Mouse (Mus musculus) embryonic facial prominence, embryonic 12.5 days (tissue): Measurements from ENCODE around the gene Klhdc4. TPM values are rescaled to one million over a fixed set of nuclear protein-coding genes. Genes with fewer than 3 reads are reported as not detected.

Experiments used
- ATAC-seq: fragments of 200-750 bp; cut with Nextera tagmentation; 2 replicates; pipeline ENCODE4 v1.8.0; 2017; ENCODE audit not compliant: insufficient number of reproducible peaks, insufficient read depth, low FRiP score, low TSS enrichment
- H3K27ac ChIP-seq: fragments of 300-500 bp; sonication (generic); 2 replicates; pipeline ENCODE4 v1.5.1; 2016; ENCODE audit warnings: mild to moderate bottlenecking
- H3K27me3 ChIP-seq: fragments of 300-500 bp; sonication (generic); 2 replicates; pipeline ENCODE4 v1.6.1; 2016; ENCODE audit warnings: mild to moderate bottlenecking, moderate library complexity
- H3K36me3 ChIP-seq: fragments of 300-500 bp; sonication (generic); 2 replicates; pipeline ENCODE4 v1.6.1; 2016; ENCODE audit warnings: mild to moderate bottlenecking
- H3K4me1 ChIP-seq: fragments of 300-500 bp; sonication (generic); 2 replicates; pipeline ENCODE4 v1.6.1; 2016
- H3K4me2 ChIP-seq: fragments of 300-500 bp; sonication (generic); replicated peaks from 2 replicates; pipeline ENCODE4 v1.6.1; 2016; ENCODE audit warnings: mild to moderate bottlenecking, moderate library complexity
- H3K4me3 ChIP-seq: fragments of 300-500 bp; sonication (generic); 2 replicates; pipeline ENCODE4 v1.5.1; 2016; ENCODE audit warnings: mild to moderate bottlenecking
- H3K9ac ChIP-seq: fragments of 300-500 bp; sonication (generic); 2 replicates; pipeline ENCODE4 v1.6.1; 2016; ENCODE audit warnings: mild to moderate bottlenecking, moderate library complexity
- H3K9me3 ChIP-seq: fragments of 300-500 bp; sonication (generic); 2 replicates; pipeline ENCODE4 v1.6.1; 2016; ENCODE audit warnings: mild to moderate bottlenecking, moderate library complexity
- WGBS: fragments of 180-500 bp; shearing (Covaris S2); methylation state at CpG from one replicate; pipeline ENCODE4 v1.1.7; 2016; 5-methylcytosine and 5-hydroxymethylcytosine counted together
- polyA plus RNA-seq: library from polyadenylated mRNA; unstranded; fragments of >200 nt; fragmentation: Nextera tagmentation; extraction: Ambion mirVana; gene quantifications from 2 replicates; pipeline ENCODE4 v1.2.1, GENCODE M21; 2016

The Klhdc4 gene
- polyA plus RNA-seq, 1 experiment from 2014 or later, result 45.2 TPM

GRCm38 (mm10) chr8:121769621-121770020, 59.7 kb downstream of the Klhdc4 start:
- 95% methylated on average over 2 of the region's 2 CpGs for WGBS
- peaks cover 8% of the 10 kb centered on the region; the same call in 1 of the 2 replicates for H3K4me1 ChIP-seq
- ATAC-seq, result no peak
- no peaks in the 10 kb centered on the region for H3K27me3 ChIP-seq
- no peaks in the 10 kb centered on the region for H3K9me3 ChIP-seq
- H3K27ac ChIP-seq, result no peak overlapping the region
- H3K4me2 ChIP-seq, result no peak overlapping the region
- no peak overlapping the region for H3K9ac ChIP-seq
- no peaks in the 10 kb centered on the region for H3K36me3 ChIP-seq
- H3K4me3 ChIP-seq, result no peak overlapping the region

GRCm38 (mm10) chr8:121769095-121769494, 60.3 kb downstream of the Klhdc4 start:
- Histone ChIP-seq H3K9me3 (no peaks in the 10 kb centered on the region), H3K9ac (no peak overlapping the region), H3K4me1 (peaks cover 8% of the 10 kb centered on the region; the same call in 1 of the 2 replicates), H3K4me2 (no peak overlapping the region), H3K27ac (no peak overlapping the region), H3K4me3 (no peak overlapping the region), H3K36me3 (no peaks in the 10 kb centered on the region), H3K27me3 (no peaks in the 10 kb centered on the region)
- WGBS, result 55% methylated on average over 3 of the region's 3 CpGs
- ATAC-seq, result no peak

GRCm38 (mm10) chr8:121765594-121766138, 63.7 kb downstream of the Klhdc4 start:
- H3K9me3 ChIP-seq, result no peaks in the 10 kb centered on the region
- H3K4me2 ChIP-seq, result no peak overlapping the region
- no peaks in the 10 kb centered on the region for H3K27me3 ChIP-seq
- no peak overlapping the region for H3K9ac ChIP-seq
- ATAC-seq, result no peak
- H3K27ac ChIP-seq, result no peak overlapping the region
- H3K4me1 ChIP-seq, result no peaks in the 10 kb centered on the region
- 74% methylated on average over 7 of the region's 7 CpGs for WGBS
- no peak overlapping the region for H3K4me3 ChIP-seq
- no peaks in the 10 kb centered on the region for H3K36me3 ChIP-seq

GRCm38 (mm10) chr8:121763700-121764013, 65.7 kb downstream of the Klhdc4 start:
- no peaks in the 10 kb centered on the region for H3K36me3 ChIP-seq
- no peaks in the 10 kb centered on the region for H3K4me1 ChIP-seq
- H3K27me3 ChIP-seq, result no peaks in the 10 kb centered on the region
- no peak overlapping the region for H3K9ac ChIP-seq
- H3K4me2 ChIP-seq, result no peak overlapping the region
- no peak for ATAC-seq
- no peak overlapping the region for H3K4me3 ChIP-seq
- H3K27ac ChIP-seq, result peak overlapping the region; percentile 36; the same call in 1 of the 2 replicates
- H3K9me3 ChIP-seq, result no peaks in the 10 kb centered on the region
- WGBS, result 61% methylated on average over 9 of the region's 9 CpGs

GRCm38 (mm10) chr8:121762999-121763699, 66.2 kb downstream of the Klhdc4 start:
- Histone ChIP-seq H3K27ac (0 out of 2 replicates have a peak overlapping the region, but pooled peaks have one; percentile 36), H3K4me3 (no peak overlapping the region), H3K36me3 (no peaks in the 10 kb centered on the region), H3K9me3 (no peaks in the 10 kb centered on the region), H3K27me3 (no peaks in the 10 kb centered on the region), H3K9ac (no peak overlapping the region), H3K4me2 (no peak overlapping the region), H3K4me1 (no peaks in the 10 kb centered on the region)
- ATAC-seq, result no peak
- WGBS, result 48% methylated on average over 7 of the region's 7 CpGs

GRCm38 (mm10) chr8:121761480-121761879, 67.9 kb downstream of the Klhdc4 start:
- H3K9me3 ChIP-seq, result no peaks in the 10 kb centered on the region
- ATAC-seq, result no peak
- no peak overlapping the region for H3K9ac ChIP-seq
- H3K27me3 ChIP-seq, result no peaks in the 10 kb centered on the region
- 24% methylated on average over 10 of the region's 10 CpGs for WGBS
- no peak overlapping the region for H3K27ac ChIP-seq
- H3K36me3 ChIP-seq, result no peaks in the 10 kb centered on the region
- H3K4me1 ChIP-seq, result no peaks in the 10 kb centered on the region
- H3K4me2 ChIP-seq, result no peak overlapping the region
- no peak overlapping the region for H3K4me3 ChIP-seq

- no peak for ATAC-seq
- H3K36me3 ChIP-seq, result no peaks in the 10 kb centered on the region
- no peak overlapping the region for H3K4me3 ChIP-seq
- no peaks in the 10 kb centered on the region for H3K4me1 ChIP-seq
- H3K9ac ChIP-seq, result no peak overlapping the region
- no peaks in the 10 kb centered on the region for H3K27me3 ChIP-seq
- no peaks in the 10 kb centered on the region for H3K9me3 ChIP-seq
- 74% methylated on average over 7 of the region's 7 CpGs for WGBS
- no peak overlapping the region for H3K27ac ChIP-seq
- H3K4me2 ChIP-seq, result no peak overlapping the region
Measured at GRCm38 (mm10) chr8:121760484-121760883, 68.9 kb downstream of the Klhdc4 start.

GRCm38 (mm10) chr8:121758470-121758869, 70.9 kb downstream of the Klhdc4 start:
- no peaks in the 10 kb centered on the region for H3K36me3 ChIP-seq
- no peaks in the 10 kb centered on the region for H3K9me3 ChIP-seq
- 74% methylated on average over 12 of the region's 12 CpGs for WGBS
- 0 out of 2 replicates have a peak, but pooled peaks cover 6% of the 10 kb centered on the region for H3K27me3 ChIP-seq
- no peak overlapping the region for H3K27ac ChIP-seq
- ATAC-seq, result no peak
- no peak overlapping the region for H3K4me2 ChIP-seq
- no peaks in the 10 kb centered on the region for H3K4me1 ChIP-seq
- no peak overlapping the region for H3K4me3 ChIP-seq
- H3K9ac ChIP-seq, result no peak overlapping the region

GRCm38 (mm10) chr8:121751407-121751806, 78.0 kb downstream of the Klhdc4 start:
- Histone ChIP-seq H3K9me3 (no peaks in the 10 kb centered on the region), H3K27ac (no peak overlapping the region), H3K4me2 (no peak overlapping the region), H3K9ac (no peak overlapping the region), H3K27me3 (peaks cover 16% of the 10 kb centered on the region; the same call in 1 of the 2 replicates), H3K4me1 (no peaks in the 10 kb centered on the region), H3K4me3 (no peak overlapping the region), H3K36me3 (no peaks in the 10 kb centered on the region)
- WGBS, result 33% methylated on average over 3 of the region's 3 CpGs
- ATAC-seq, result no peak

- no peak for ATAC-seq
- no peak overlapping the region for H3K9ac ChIP-seq
- peaks cover 16% of the 10 kb centered on the region; the same call in 1 of the 2 replicates for H3K27me3 ChIP-seq
- no peaks in the 10 kb centered on the region for H3K9me3 ChIP-seq
- 37% methylated on average over 3 of the region's 3 CpGs for WGBS
- no peak overlapping the region for H3K27ac ChIP-seq
- H3K4me3 ChIP-seq, result no peak overlapping the region
- no peaks in the 10 kb centered on the region for H3K4me1 ChIP-seq
- H3K4me2 ChIP-seq, result no peak overlapping the region
- no peaks in the 10 kb centered on the region for H3K36me3 ChIP-seq
Measured at GRCm38 (mm10) chr8:121750512-121750911, 78.9 kb downstream of the Klhdc4 start.

GRCm38 (mm10) chr8:121749501-121749900, 79.9 kb downstream of the Klhdc4 start:
- H3K27me3 ChIP-seq, result peaks cover 16% of the 10 kb centered on the region; the same call in 1 of the 2 replicates
- no peaks in the 10 kb centered on the region for H3K4me1 ChIP-seq
- H3K27ac ChIP-seq, result no peak overlapping the region
- H3K4me2 ChIP-seq, result no peak overlapping the region
- 85% methylated on average over 9 of the region's 9 CpGs for WGBS
- H3K9ac ChIP-seq, result no peak overlapping the region
- H3K4me3 ChIP-seq, result no peak overlapping the region
- H3K9me3 ChIP-seq, result no peaks in the 10 kb centered on the region
- ATAC-seq, result no peak
- no peaks in the 10 kb centered on the region for H3K36me3 ChIP-seq
